Mouse (Mus musculus) kidney, embryonic 16.5 days (tissue): ENCODE data around the gene Sema6d. TPM values are rescaled to one million over a fixed set of nuclear protein-coding genes. Genes with fewer than 3 reads are reported as not detected.

Experiments used
- ATAC-seq: fragments of 200-750 bp; cut with Nextera tagmentation; 2 replicates; pipeline ENCODE4 v1.8.0; 2017; ENCODE audit warnings: moderate TSS enrichment; ENCODE audit not compliant: low FRiP score, low TSS enrichment
- H3K27ac ChIP-seq: fragments of 300-500 bp; sonication (generic); 2 replicates; pipeline ENCODE4 v1.5.1; 2014; ENCODE audit warnings: low read length
- H3K27me3 ChIP-seq: fragments of 300-500 bp; sonication (generic); 2 replicates; pipeline ENCODE4 v1.6.1; 2014; ENCODE audit warnings: low read length, control low read depth, mixed read lengths; ENCODE audit not compliant: insufficient read depth
- H3K36me3 ChIP-seq: fragments of 300-500 bp; sonication (generic); 2 replicates; pipeline ENCODE4 v1.6.1; 2014; ENCODE audit warnings: low read length, control low read depth, mixed read lengths; ENCODE audit not compliant: insufficient read depth
- H3K4me1 ChIP-seq: fragments of 300-500 bp; sonication (generic); 2 replicates; pipeline ENCODE4 v1.6.1; 2014; ENCODE audit warnings: low read length, control low read depth, mixed read lengths; ENCODE audit not compliant: insufficient read depth
- H3K4me2 ChIP-seq: fragments of 300-500 bp; sonication (generic); replicated peaks from 2 replicates; pipeline ENCODE4 v1.6.1; 2014; ENCODE audit warnings: low read depth, low read length
- H3K4me3 ChIP-seq: fragments of 300-500 bp; sonication (generic); 2 replicates; pipeline ENCODE4 v1.5.1; 2014; ENCODE audit warnings: mild to moderate bottlenecking, low read length
- H3K9ac ChIP-seq: fragments of 300-500 bp; sonication (generic); replicated peaks from 2 replicates; pipeline ENCODE4 v1.6.1; 2014; ENCODE audit warnings: low read length
- H3K9me3 ChIP-seq: fragments of 300-500 bp; sonication (generic); 2 replicates; pipeline ENCODE4 v1.6.1; 2016; ENCODE audit warnings: low read length, control low read depth
- WGBS: fragments of 180-500 bp; shearing (Covaris S2); extraction: QIAGEN DNeasy Blood & Tissue Kit; methylation state at CpG from one replicate; pipeline ENCODE4 v1.1.7; 2014; 5-methylcytosine and 5-hydroxymethylcytosine counted together
- polyA plus RNA-seq: library from polyadenylated mRNA; unstranded; fragments of >200 nt; fragmentation: Nextera tagmentation; extraction: Ambion mirVana; gene quantifications from 2 replicates; pipeline ENCODE4 v1.2.1, GENCODE M21; 2015

Gene Sema6d
- polyA plus RNA-seq, 1 experiment from 2014 or later, result 9.0 TPM

- Histone ChIP-seq H3K4me3 (no peak overlapping the region), H3K27me3 (no peaks in the 10 kb centered on the region), H3K4me1 (0 out of 2 replicates have a peak, but pooled peaks cover 2% of the 10 kb centered on the region), H3K27ac (no peak overlapping the region), H3K9me3 (no peaks in the 10 kb centered on the region), H3K9ac (no peak overlapping the region), H3K4me2 (no peak overlapping the region), H3K36me3 (no peaks in the 10 kb centered on the region)
- ATAC-seq, result no peak
Measured at GRCm38 (mm10) chr2:124477904-124478303, 388.1 kb downstream of the Sema6d start.

GRCm38 (mm10) chr2:124478526-124478925 is 388.8 kb downstream of the Sema6d start:
- 65% methylated on average over 4 of the region's 4 CpGs for WGBS
- no peaks in the 10 kb centered on the region for H3K4me1 ChIP-seq
- H3K4me3 ChIP-seq, result no peak overlapping the region
- no peaks in the 10 kb centered on the region for H3K27me3 ChIP-seq
- no peak overlapping the region for H3K27ac ChIP-seq
- no peaks in the 10 kb centered on the region for H3K36me3 ChIP-seq
- no peak overlapping the region for H3K9ac ChIP-seq
- ATAC-seq, result no peak
- no peaks in the 10 kb centered on the region for H3K9me3 ChIP-seq
- no peak overlapping the region for H3K4me2 ChIP-seq

GRCm38 (mm10) chr2:124485761-124486160 is 396.0 kb downstream of the Sema6d start:
- 89% methylated on average over 1 of the region's 1 CpGs for WGBS
- H3K27ac ChIP-seq, result no peak overlapping the region
- H3K9me3 ChIP-seq, result no peaks in the 10 kb centered on the region
- H3K27me3 ChIP-seq, result no peaks in the 10 kb centered on the region
- ATAC-seq, result no peak
- H3K4me2 ChIP-seq, result no peak overlapping the region
- no peaks in the 10 kb centered on the region for H3K36me3 ChIP-seq
- H3K4me3 ChIP-seq, result no peak overlapping the region
- H3K4me1 ChIP-seq, result no peaks in the 10 kb centered on the region
- H3K9ac ChIP-seq, result no peak overlapping the region

- no peak overlapping the region for H3K27ac ChIP-seq
- no peak overlapping the region for H3K4me3 ChIP-seq
- H3K36me3 ChIP-seq, result no peaks in the 10 kb centered on the region
- no peak overlapping the region for H3K9ac ChIP-seq
- no peaks in the 10 kb centered on the region for H3K9me3 ChIP-seq
- ATAC-seq, result no peak
- H3K4me1 ChIP-seq, result no peaks in the 10 kb centered on the region
- H3K4me2 ChIP-seq, result no peak overlapping the region
- no peaks in the 10 kb centered on the region for H3K27me3 ChIP-seq
- WGBS, result 88% methylated on average over 12 of the region's 12 CpGs
Measured at GRCm38 (mm10) chr2:124490010-124490801, 400.4 kb downstream of the Sema6d start.

GRCm38 (mm10) chr2:124495751-124496150 is 406.0 kb downstream of the Sema6d start:
- H3K4me1 ChIP-seq, result no peaks in the 10 kb centered on the region
- no peak for ATAC-seq
- no peaks in the 10 kb centered on the region for H3K27me3 ChIP-seq
- no peaks in the 10 kb centered on the region for H3K9me3 ChIP-seq
- H3K27ac ChIP-seq, result no peak overlapping the region
- H3K4me2 ChIP-seq, result no peak overlapping the region
- no peaks in the 10 kb centered on the region for H3K36me3 ChIP-seq
- WGBS, result 67% methylated on average over 1 of the region's 1 CpGs
- no peak overlapping the region for H3K9ac ChIP-seq
- no peak overlapping the region for H3K4me3 ChIP-seq

- H3K27ac ChIP-seq, result no peak overlapping the region
- no peaks in the 10 kb centered on the region for H3K4me1 ChIP-seq
- H3K9ac ChIP-seq, result no peak overlapping the region
- H3K9me3 ChIP-seq, result no peaks in the 10 kb centered on the region
- no peak overlapping the region for H3K4me3 ChIP-seq
- WGBS, result 50% methylated on average over 1 of the region's 1 CpGs
- no peaks in the 10 kb centered on the region for H3K36me3 ChIP-seq
- H3K4me2 ChIP-seq, result no peak overlapping the region
- no peak for ATAC-seq
- H3K27me3 ChIP-seq, result no peaks in the 10 kb centered on the region
Measured at GRCm38 (mm10) chr2:124499670-124500069, 409.9 kb downstream of the Sema6d start.

GRCm38 (mm10) chr2:124505784-124506489 is 416.2 kb downstream of the Sema6d start:
- Histone ChIP-seq H3K9me3 (no peaks in the 10 kb centered on the region), H3K4me3 (no peak overlapping the region), H3K4me1 (no peaks in the 10 kb centered on the region), H3K4me2 (no peak overlapping the region), H3K27ac (no peak overlapping the region), H3K9ac (no peak overlapping the region), H3K27me3 (no peaks in the 10 kb centered on the region), H3K36me3 (no peaks in the 10 kb centered on the region)
- WGBS, result 71% methylated on average over 4 of the region's 4 CpGs
- no peak for ATAC-seq

GRCm38 (mm10) chr2:124507804-124508203 is 418.0 kb downstream of the Sema6d start:
- Histone ChIP-seq H3K9me3 (no peaks in the 10 kb centered on the region), H3K4me1 (no peaks in the 10 kb centered on the region), H3K27me3 (no peaks in the 10 kb centered on the region), H3K9ac (no peak overlapping the region), H3K27ac (no peak overlapping the region), H3K36me3 (no peaks in the 10 kb centered on the region), H3K4me3 (no peak overlapping the region), H3K4me2 (no peak overlapping the region)
- ATAC-seq, result no peak
- WGBS, result 77% methylated on average over 4 of the region's 4 CpGs

GRCm38 (mm10) chr2:124509479-124509878 is 419.7 kb downstream of the Sema6d start:
- H3K4me1 ChIP-seq, result no peaks in the 10 kb centered on the region
- no peaks in the 10 kb centered on the region for H3K27me3 ChIP-seq
- H3K4me3 ChIP-seq, result no peak overlapping the region
- no peaks in the 10 kb centered on the region for H3K9me3 ChIP-seq
- H3K36me3 ChIP-seq, result no peaks in the 10 kb centered on the region
- H3K4me2 ChIP-seq, result no peak overlapping the region
- ATAC-seq, result no peak
- no peak overlapping the region for H3K9ac ChIP-seq
- 85% methylated on average over 6 of the region's 6 CpGs for WGBS
- no peak overlapping the region for H3K27ac ChIP-seq

- no peaks in the 10 kb centered on the region for H3K4me1 ChIP-seq
- H3K4me2 ChIP-seq, result no peak overlapping the region
- H3K4me3 ChIP-seq, result no peak overlapping the region
- 84% methylated on average over 10 of the region's 10 CpGs for WGBS
- no peaks in the 10 kb centered on the region for H3K9me3 ChIP-seq
- H3K9ac ChIP-seq, result no peak overlapping the region
- no peak overlapping the region for H3K27ac ChIP-seq
- no peaks in the 10 kb centered on the region for H3K36me3 ChIP-seq
- no peak for ATAC-seq
- no peaks in the 10 kb centered on the region for H3K27me3 ChIP-seq
Measured at GRCm38 (mm10) chr2:124511826-124512225, 422.1 kb downstream of the Sema6d start.
